Mouse (Mus musculus): ENCODE results near the gene Gm10320.

GRCm38 (mm10) chr13:98477991-98478390 is 13.8 kb downstream of the Gm10320 start:
- TF ChIP-seq TAL1 (IDR thresholded peaks at IDR 0.05; ENCODE audit: low read length), result no peak
- no peak for TF ChIP-seq GATA1 (IDR thresholded peaks at IDR 0.05; ENCODE audit: low read length)
